Comparison of ENCODE assay signal across 8 mouse cellular contexts in the genomic region with DNA sequence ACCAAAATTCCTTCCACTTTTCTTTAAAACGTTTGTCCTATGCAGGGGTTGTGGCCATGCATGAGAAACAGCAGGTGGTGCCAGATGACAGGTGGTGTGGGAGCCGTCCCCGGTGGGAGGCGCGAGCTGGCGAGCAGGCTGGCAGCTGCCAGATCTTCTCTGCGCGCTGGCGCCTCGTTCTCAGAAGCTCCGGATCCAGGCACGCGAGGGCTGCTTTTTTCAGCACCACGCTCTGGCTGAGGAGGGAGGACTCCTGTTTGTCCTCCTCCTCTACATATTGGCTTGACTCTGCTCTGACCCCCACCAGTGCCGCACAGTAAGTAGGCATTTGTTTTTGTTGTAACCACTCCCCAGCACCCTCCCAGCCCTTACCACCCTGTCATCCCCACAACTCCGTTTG. TPM values are rescaled to one million over a fixed set of nuclear protein-coding genes. Genes with fewer than 3 reads are reported as not detected.
DNase-seq lines count a peak whose midpoint lies in the region; ATAC-seq lines count a peak whose summit lies in the region.

A gene (plus strand): TSS at position 183 of the 400 bp plus-strand sequence.

- ATAC-seq in embryonic facial prominence, embryonic 12.5 days (ENCODE audit: insufficient number of reproducible peaks, insufficient read depth, low FRiP score, low TSS enrichment): peak; percentile 36
- peak; percentile 77 for ATAC-seq in limb, embryonic 12.5 days (ENCODE audit: insufficient number of reproducible peaks, insufficient read depth, low FRiP score, low TSS enrichment, low read depth)
- peak; percentile 92 for ATAC-seq in midbrain, embryonic 16.5 days

- peak; percentile 53 for DNase-seq in adrenal gland, adult 8-10 months
- peak; percentile 15 to 60 for DNase-seq in heart, adult 9 months (ENCODE audit: low spot score in 2 of 2)
- peak; percentile 72 for DNase-seq in kidney, adult 9 months
- peak; percentile 14 to 74 for DNase-seq in spleen, postnatal 10 days (ENCODE audit: low spot score in 2 of 2)
- DNase-seq in adipocyte (ENCODE audit: low spot score): no peak

- H3K27me3 ChIP-seq in embryonic facial prominence, embryonic 12.5 days: no peaks in the 10 kb centered on the region
- peaks cover 20% of the 10 kb centered on the region for H3K27me3 ChIP-seq in limb, embryonic 12.5 days
- no peaks in the 10 kb centered on the region for H3K27me3 ChIP-seq in midbrain, embryonic 16.5 days (ENCODE audit: control insufficient read depth, insufficient read depth, low read depth, low read length)

- H3K27ac ChIP-seq in embryonic facial prominence, embryonic 12.5 days: peak within 1 kb of the TSS; percentile 52
- no peak within 1 kb of the TSS for H3K27ac ChIP-seq in limb, embryonic 12.5 days
- peak within 1 kb of the TSS; percentile 95 for H3K27ac ChIP-seq in midbrain, embryonic 16.5 days (ENCODE audit: low read length)

- peaks cover 26% of the 10 kb centered on the region for H3K4me1 ChIP-seq in embryonic facial prominence, embryonic 12.5 days
- peaks cover 21% of the 10 kb centered on the region for H3K4me1 ChIP-seq in limb, embryonic 12.5 days (replicated peaks)
- H3K4me1 ChIP-seq in midbrain, embryonic 16.5 days (ENCODE audit: control insufficient read depth, insufficient read depth, low read length): peaks cover 28% of the 10 kb centered on the region

- WGBS in embryonic facial prominence, embryonic 12.5 days: under 1% methylated on average over 16 of the region's 16 CpGs
- 0% methylated on average over 16 of the region's 16 CpGs for WGBS in limb, embryonic 12.5 days
- 0% methylated on average over 16 of the region's 16 CpGs for WGBS in midbrain, embryonic 16.5 days

- peak within 1 kb of the TSS; percentile 46 for H3K4me2 ChIP-seq in embryonic facial prominence, embryonic 12.5 days (replicated peaks)
- H3K4me2 ChIP-seq in limb, embryonic 12.5 days: peak within 1 kb of the TSS; percentile 57
- peak within 1 kb of the TSS; percentile 88 for H3K4me2 ChIP-seq in midbrain, embryonic 16.5 days (ENCODE audit: low read length)

- H3K36me3 ChIP-seq in embryonic facial prominence, embryonic 12.5 days: no peaks in the 10 kb centered on the region
- no peaks in the 10 kb centered on the region for H3K36me3 ChIP-seq in limb, embryonic 12.5 days
- H3K36me3 ChIP-seq in midbrain, embryonic 16.5 days (ENCODE audit: control insufficient read depth, insufficient read depth, low read length): peaks cover 15% of the 10 kb centered on the region

- peak within 1 kb of the TSS; percentile 22 for H3K4me3 ChIP-seq in embryonic facial prominence, embryonic 12.5 days
- H3K4me3 ChIP-seq in limb, embryonic 12.5 days (replicated peaks): peak within 1 kb of the TSS; percentile 27
- peak within 1 kb of the TSS; percentile 67 for H3K4me3 ChIP-seq in midbrain, embryonic 16.5 days (ENCODE audit: low read depth, low read length)

- no peaks in the 10 kb centered on the region for H3K9me3 ChIP-seq in embryonic facial prominence, embryonic 12.5 days
- H3K9me3 ChIP-seq in limb, embryonic 12.5 days: no peaks in the 10 kb centered on the region
- H3K9me3 ChIP-seq in midbrain, embryonic 16.5 days (replicated peaks; ENCODE audit: control insufficient read depth, low read length, poor library complexity, severe bottlenecking): no peaks in the 10 kb centered on the region

- no peak within 1 kb of the TSS for H3K9ac ChIP-seq in embryonic facial prominence, embryonic 12.5 days
- H3K9ac ChIP-seq in limb, embryonic 12.5 days (replicated peaks): peak within 1 kb of the TSS; percentile 9; the same call in 1 of the 2 replicates
- peak within 1 kb of the TSS; percentile 88 for H3K9ac ChIP-seq in midbrain, embryonic 16.5 days (ENCODE audit: low read depth, low read length)

RNA-seq across cellular contexts. Expression of the gene that starts here (rescaled TPM):
- 10 to 100 TPM; 37.1 to 76.7 (median 48.5) TPM for total RNA-seq in adrenal gland, adult 8-10 months (2022)
- 14.5 and 17.8 TPM in 2 replicates for polyA plus RNA-seq in embryonic facial prominence, embryonic 12.5 days (2016; fragmentation: Nextera tagmentation; extraction: Ambion mirVana)
- 6.7 and 7.2 TPM in 2 replicates for polyA plus RNA-seq in limb, embryonic 12.5 days (2016; fragmentation: Nextera tagmentation; extraction: Ambion mirVana)
- polyA plus RNA-seq in midbrain, embryonic 16.5 days (2015; fragmentation: Nextera tagmentation; extraction: Ambion mirVana): 730 and 757 TPM in 2 replicates

Comparison
In these comparisons a context has a peak if more than half of its experiments do, and no peak if none do; other contexts are left out.
1. RNA of the gene that starts here (polyA plus RNA-seq): 730 to 757 TPM in midbrain, embryonic 16.5 days; 14.5 to 17.8 TPM in embryonic facial prominence, embryonic 12.5 days and 6.7 to 7.2 TPM in limb, embryonic 12.5 days; every median in the first group is over 10 times any median in the second.
2. ATAC-seq: peak in every context shown above with its lines; median percentile 92 in midbrain, embryonic 16.5 days; 77 in limb, embryonic 12.5 days; 36 in embryonic facial prominence, embryonic 12.5 days.
3. Peak in every context shown above with its lines, with median percentiles within 50 percentile points of each other: H3K4me2 ChIP-seq and H3K4me3 ChIP-seq.